Mouse (Mus musculus) liver, embryonic 11.5 days (tissue): ENCODE results near the gene Dhps. TPM values are rescaled to one million over a fixed set of nuclear protein-coding genes. Genes with fewer than 3 reads are reported as not detected.
A peak's percentile ranks its signal among the peaks of the same experiment; 100 is the strongest.

Experiments used
- ATAC-seq: fragments of 200-750 bp; cut with Nextera tagmentation; replicated peaks from 2 replicates; pipeline ENCODE4 v1.8.0; 2017; ENCODE audit warnings: moderate number of reproducible peaks, mild to moderate bottlenecking, moderate TSS enrichment, moderate library complexity; ENCODE audit not compliant: low FRiP score
- DNase-seq: peaks from one replicate; pipeline ENCODE4 v3.0.0-alpha.2; 2017; ENCODE audit warnings: low spot score
- H3K27ac ChIP-seq: fragments of 300-500 bp; sonication (generic); 2 replicates; pipeline ENCODE4 v1.5.1; 2014; ENCODE audit warnings: mild to moderate bottlenecking, low read depth, low read length, control low read depth
- H3K27me3 ChIP-seq: fragments of 300-500 bp; sonication (generic); replicated peaks from 2 replicates; pipeline ENCODE4 v1.6.1; 2014; ENCODE audit warnings: low read length, mixed read lengths; ENCODE audit not compliant: control insufficient read depth, insufficient read depth
- H3K36me3 ChIP-seq: fragments of 300-500 bp; sonication (generic); 2 replicates; pipeline ENCODE4 v1.6.1; 2014; ENCODE audit warnings: mild to moderate bottlenecking, low read length, moderate library complexity, mixed read lengths; ENCODE audit not compliant: control insufficient read depth, insufficient read depth
- H3K4me1 ChIP-seq: fragments of 300-500 bp; sonication (generic); replicated peaks from 2 replicates; pipeline ENCODE4 v1.6.1; 2014; ENCODE audit warnings: low read length, mixed read lengths; ENCODE audit not compliant: control insufficient read depth, insufficient read depth
- H3K4me2 ChIP-seq: fragments of 300-500 bp; sonication (generic); 2 replicates; pipeline ENCODE4 v1.6.1; 2014; ENCODE audit warnings: mild to moderate bottlenecking, control low read depth, moderate library complexity
- H3K4me3 ChIP-seq: fragments of 300-500 bp; sonication (generic); 2 replicates; pipeline ENCODE4 v1.5.1; 2014; ENCODE audit warnings: low read depth, low read length, control low read depth
- H3K9ac ChIP-seq: fragments of 300-500 bp; sonication (generic); 2 replicates; pipeline ENCODE4 v1.6.1; 2014; ENCODE audit warnings: low read depth, low read length, control low read depth
- H3K9me3 ChIP-seq: fragments of 300-500 bp; sonication (generic); 2 replicates; pipeline ENCODE4 v1.6.1; 2016; ENCODE audit warnings: low read length, inconsistent platforms, mixed read lengths; ENCODE audit not compliant: control insufficient read depth
- WGBS: fragments of 180-500 bp; shearing (Covaris S2); extraction: QIAGEN DNeasy Blood & Tissue Kit; methylation state at CpG from one replicate; pipeline ENCODE4 v1.1.7; 2014; 5-methylcytosine and 5-hydroxymethylcytosine counted together
- polyA plus RNA-seq: library from polyadenylated mRNA; unstranded; fragments of >200 nt; fragmentation: Nextera tagmentation; extraction: Ambion mirVana; gene quantifications from 2 replicates; pipeline ENCODE4 v1.2.1, GENCODE M21; 2014

The Dhps gene
- polyA plus RNA-seq, 1 experiment from 2014 or later, result 72.5 TPM

DNA sequence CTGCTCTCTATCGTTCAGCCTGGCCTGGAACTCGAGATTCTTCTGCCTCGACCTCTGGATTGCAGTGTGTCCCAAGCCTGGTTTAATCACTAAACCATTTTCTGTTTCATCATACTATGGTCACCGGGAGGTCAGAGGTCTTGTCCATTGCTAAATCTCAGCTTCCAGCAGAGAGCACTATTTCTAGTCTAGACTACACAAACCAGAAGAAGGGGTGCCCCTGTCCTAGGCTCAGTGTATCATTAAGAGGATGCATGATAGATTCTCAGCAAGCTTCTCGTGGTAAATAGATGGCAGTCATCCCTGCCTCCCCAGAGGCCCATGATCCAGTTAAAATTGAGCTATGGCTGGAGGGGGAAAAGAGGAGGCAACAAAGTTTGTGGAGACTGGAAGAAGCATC is 516 bp upstream of the Dhps start:
- Histone ChIP-seq H3K4me3 (peak overlapping the region; percentile 70), H3K36me3 (peaks cover 28% of the 10 kb centered on the region), H3K4me2 (peak overlapping the region; percentile 94), H3K27ac (peak overlapping the region; percentile 90), H3K27me3 (no peaks in the 10 kb centered on the region), H3K9ac (peak overlapping the region; percentile 82), H3K9me3 (no peaks in the 10 kb centered on the region), H3K4me1 (peaks cover 22% of the 10 kb centered on the region)
- 0 out of 2 replicates have a peak, but pooled peaks have one; percentile 11 for ATAC-seq
- no peak for DNase-seq
- 71% methylated on average over 5 of the region's 5 CpGs for WGBS

DNA sequence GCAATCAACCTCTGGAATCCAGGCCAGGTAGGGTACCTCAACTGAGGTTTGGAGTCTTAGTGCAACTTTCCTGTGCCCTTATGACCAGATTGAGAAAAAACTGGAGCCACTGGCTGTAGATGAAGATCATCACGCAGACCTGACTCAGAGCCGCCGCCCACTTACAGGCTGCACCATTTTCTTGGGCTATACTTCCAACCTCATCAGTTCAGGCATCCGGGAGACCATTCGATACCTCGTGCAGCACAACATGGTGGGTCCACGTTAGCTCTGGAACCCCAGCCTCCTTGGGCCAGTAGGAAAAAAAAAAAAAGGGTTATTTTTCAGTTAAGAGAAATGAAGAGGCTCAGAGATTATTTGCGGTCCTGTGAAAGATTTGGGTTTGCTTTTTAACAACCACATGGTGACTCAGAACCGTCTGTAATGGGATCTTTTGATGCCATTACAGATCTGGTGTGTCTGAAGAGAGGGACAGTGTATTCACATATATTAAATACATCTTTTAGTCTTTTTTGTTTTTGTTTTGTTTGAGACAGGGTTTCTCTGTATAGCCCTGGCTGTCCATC is 890 bp downstream of the Dhps start:
- Histone ChIP-seq H3K9ac (peak overlapping the region; percentile 82), H3K9me3 (no peaks in the 10 kb centered on the region), H3K27me3 (no peaks in the 10 kb centered on the region), H3K27ac (peak overlapping the region; percentile 90; the same call in 1 of the 2 replicates), H3K4me1 (peaks cover 29% of the 10 kb centered on the region), H3K36me3 (peaks cover 30% of the 10 kb centered on the region), H3K4me2 (peak overlapping the region; percentile 94), H3K4me3 (peak overlapping the region; percentile 70)
- DNase-seq, result no peak
- WGBS, result 26% methylated on average over 9 of the region's 9 CpGs
- 0 out of 2 replicates have a peak, but pooled peaks have one; percentile 0 for ATAC-seq

DNA sequence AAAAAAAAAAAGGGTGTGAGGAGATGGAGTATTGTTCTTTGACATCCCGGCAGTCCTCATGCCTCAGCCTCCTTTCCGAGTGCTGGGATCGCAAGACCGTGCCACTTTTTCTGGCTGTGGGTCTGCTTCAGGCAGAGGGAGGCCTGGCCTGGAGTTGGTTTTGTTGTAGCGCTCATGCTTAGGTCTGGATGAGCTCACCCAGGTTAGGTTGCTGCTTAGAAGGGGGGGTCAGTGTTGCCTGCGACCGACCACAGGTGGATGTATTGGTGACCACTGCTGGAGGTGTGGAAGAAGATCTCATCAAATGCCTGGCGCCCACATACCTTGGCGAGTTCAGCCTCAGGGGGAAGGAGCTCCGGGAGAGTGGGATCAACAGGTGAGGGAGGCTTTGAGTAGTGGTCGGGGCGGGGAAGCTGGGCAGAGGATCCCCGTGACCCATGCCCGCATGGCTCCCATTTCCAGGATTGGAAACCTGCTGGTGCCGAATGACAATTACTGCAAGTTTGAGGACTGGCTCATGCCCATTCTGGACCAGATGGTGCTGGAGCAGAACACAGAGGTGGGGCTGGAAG is 1.6 kb downstream of the Dhps start:
- DNase-seq (no peak), ATAC-seq (no peak)
- H3K36me3 ChIP-seq, result peaks cover 29% of the 10 kb centered on the region
- 92% methylated on average over 15 of the region's 15 CpGs for WGBS
- peak overlapping the region; percentile 94 for H3K4me2 ChIP-seq
- peak overlapping the region; percentile 70 for H3K4me3 ChIP-seq
- no peaks in the 10 kb centered on the region for H3K9me3 ChIP-seq
- H3K27me3 ChIP-seq, result no peaks in the 10 kb centered on the region
- peaks cover 29% of the 10 kb centered on the region for H3K4me1 ChIP-seq
- no peak overlapping the region for H3K27ac ChIP-seq
- no peak overlapping the region for H3K9ac ChIP-seq

DNA sequence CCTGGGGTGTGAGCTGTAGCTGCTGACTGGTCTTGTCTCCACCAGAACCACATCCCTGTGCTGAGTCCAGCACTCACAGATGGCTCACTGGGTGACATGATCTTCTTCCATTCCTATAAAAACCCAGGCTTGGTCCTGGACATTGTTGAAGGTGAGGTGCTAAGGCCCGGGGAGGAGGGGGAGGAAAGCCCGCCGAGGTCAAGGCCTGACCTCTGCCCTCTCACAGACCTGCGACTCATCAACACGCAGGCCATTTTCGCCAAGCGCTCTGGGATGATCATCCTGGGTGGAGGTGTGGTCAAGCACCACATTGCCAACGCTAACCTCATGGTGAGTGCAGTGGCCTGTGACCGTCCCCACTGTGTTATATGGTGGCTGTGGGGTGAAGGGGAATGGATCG is 2.6 kb downstream of the Dhps start:
- WGBS, result 84% methylated on average over 10 of the region's 10 CpGs
- H3K36me3 ChIP-seq, result peaks cover 32% of the 10 kb centered on the region

DNA sequence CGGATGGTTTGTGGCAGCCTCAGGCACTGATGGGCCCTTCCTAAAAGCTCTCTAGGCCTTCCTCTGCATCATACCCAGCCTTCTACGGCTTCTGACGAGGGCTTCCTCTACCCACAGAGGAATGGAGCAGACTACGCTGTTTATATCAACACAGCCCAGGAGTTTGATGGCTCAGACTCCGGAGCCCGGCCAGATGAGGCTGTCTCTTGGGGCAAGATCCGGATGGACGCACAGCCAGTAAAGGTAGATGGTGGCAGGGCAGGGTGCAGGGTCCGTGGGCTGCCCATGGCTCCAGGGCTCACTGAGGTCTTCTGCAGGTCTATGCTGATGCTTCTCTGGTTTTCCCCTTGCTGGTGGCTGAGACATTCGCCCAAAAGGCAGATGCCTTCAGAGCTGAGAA is 3.1 kb downstream of the Dhps start:
- H3K36me3 ChIP-seq, result peaks cover 32% of the 10 kb centered on the region

More for the DNA sequence above, 2.6 kb downstream of the Dhps start:
- H3K4me3 ChIP-seq, result peak overlapping the region; percentile 4; the same call in 1 of the 2 replicates
- H3K9ac ChIP-seq, result no peak overlapping the region
- no peak overlapping the region for H3K4me2 ChIP-seq
- H3K9me3 ChIP-seq, result no peaks in the 10 kb centered on the region
- H3K27me3 ChIP-seq, result no peaks in the 10 kb centered on the region
- H3K27ac ChIP-seq, result no peak overlapping the region
- ATAC-seq (no peak), DNase-seq (no peak)
- H3K4me1 ChIP-seq, result peaks cover 29% of the 10 kb centered on the region

GRCm38 (mm10) chr8:85076001-85076400 is 4.4 kb downstream of the Dhps start:
- WGBS, result 65% methylated on average over 9 of the region's 9 CpGs
- no peak overlapping the region for H3K9ac ChIP-seq

More for the DNA sequence above, 3.1 kb downstream of the Dhps start:
- 86% methylated on average over 10 of the region's 10 CpGs for WGBS
- Histone ChIP-seq H3K27ac (no peak overlapping the region), H3K27me3 (no peaks in the 10 kb centered on the region), H3K9ac (no peak overlapping the region), H3K4me3 (peak overlapping the region; percentile 4; the same call in 1 of the 2 replicates), H3K4me2 (no peak overlapping the region), H3K4me1 (peaks cover 30% of the 10 kb centered on the region), H3K9me3 (no peaks in the 10 kb centered on the region)
- DNase-seq (no peak), ATAC-seq (no peak)

GRCm38 (mm10) chr8:85076993-85077392 is 5.4 kb downstream of the Dhps start:
- H3K36me3 ChIP-seq, result peaks cover 32% of the 10 kb centered on the region
- H3K4me3 ChIP-seq, result no peak overlapping the region
- no peak overlapping the region for H3K9ac ChIP-seq
- no peak overlapping the region for H3K27ac ChIP-seq
- no peaks in the 10 kb centered on the region for H3K9me3 ChIP-seq
- 0% methylated on average over 2 of the region's 2 CpGs for WGBS
- no peaks in the 10 kb centered on the region for H3K27me3 ChIP-seq
- ATAC-seq, result no peak
- H3K4me2 ChIP-seq, result no peak overlapping the region
- peak; percentile 76 for DNase-seq
- H3K4me1 ChIP-seq, result peaks cover 38% of the 10 kb centered on the region

More at GRCm38 (mm10) chr8:85076001-85076400, 4.4 kb downstream of the Dhps start:
- H3K9me3 ChIP-seq, result no peaks in the 10 kb centered on the region
- DNase-seq, result no peak
- H3K4me3 ChIP-seq, result no peak overlapping the region
- H3K27ac ChIP-seq, result peak overlapping the region; percentile 62; the same call in 1 of the 2 replicates
- H3K27me3 ChIP-seq, result no peaks in the 10 kb centered on the region
- H3K36me3 ChIP-seq, result peaks cover 32% of the 10 kb centered on the region
- peaks cover 31% of the 10 kb centered on the region for H3K4me1 ChIP-seq
- peak; percentile 50; the same call in 1 of the 2 replicates for ATAC-seq
- H3K4me2 ChIP-seq, result peak overlapping the region; percentile 36

- peak overlapping the region; percentile 59; the same call in 1 of the 2 replicates for H3K27ac ChIP-seq
- peak; percentile 67 for DNase-seq
- H3K4me2 ChIP-seq, result peak overlapping the region; percentile 76
These were observed 8.6 kb downstream of the Dhps start for GRCm38 (mm10) chr8:85080214-85080531.

More at GRCm38 (mm10) chr8:85080214-85080531, 8.6 kb downstream of the Dhps start:
- Histone ChIP-seq H3K36me3 (peaks cover 15% of the 10 kb centered on the region), H3K4me1 (peaks cover 44% of the 10 kb centered on the region), H3K9ac (peak overlapping the region; percentile 90), H3K9me3 (no peaks in the 10 kb centered on the region), H3K4me3 (peak overlapping the region; percentile 87), H3K27me3 (no peaks in the 10 kb centered on the region)
- under 1% methylated on average over 25 of the region's 25 CpGs for WGBS
- no peak for ATAC-seq
